7 mouse cellular contexts compared by ENCODE assay signal in the genomic region with DNA sequence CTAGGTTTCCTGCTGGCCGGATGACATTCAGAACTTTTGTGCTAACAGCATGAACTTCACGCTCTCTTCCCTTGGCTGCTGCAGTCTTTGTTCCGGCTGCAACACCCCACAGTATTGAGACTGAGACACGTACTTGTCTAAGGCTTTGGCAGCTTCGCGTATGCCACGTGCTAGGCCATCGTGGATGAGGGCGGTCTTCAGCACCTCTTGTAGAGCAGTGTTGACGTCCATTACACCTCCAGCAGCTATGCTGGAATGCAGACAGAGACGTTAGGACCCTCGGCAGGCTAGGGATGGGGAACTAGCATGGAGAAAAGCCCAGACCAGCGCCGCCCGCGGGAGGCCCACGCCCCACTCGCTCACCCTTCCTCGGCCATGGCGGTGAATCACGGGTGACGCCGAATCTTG. TPM values are rescaled to one million over a fixed set of nuclear protein-coding genes. Genes with fewer than 3 reads are reported as not detected.
A peak's percentile ranks its signal among the peaks of the same experiment; 100 is the strongest.
DNase-seq lines count a peak whose midpoint lies in the region; ATAC-seq and TF ChIP-seq lines count a peak whose summit lies in the region.
"Not testable (repeated sequence)": the region's sequence is repeated elsewhere in the genome, so short reads cannot be mapped to it uniquely, and the experiment has no call there.

No protein-coding gene starts in this region.

- peaks cover 11% of the 10 kb centered on the region for H3K36me3 ChIP-seq in forebrain, embryonic 11.5 days (ENCODE audit: control insufficient read depth, insufficient read depth, low read length)
- peaks cover 36% of the 10 kb centered on the region for H3K36me3 ChIP-seq in heart, embryonic 14.5 days (ENCODE audit: control insufficient read depth, insufficient read depth, low read length)
- H3K36me3 ChIP-seq in intestine, embryonic 16.5 days (ENCODE audit: control insufficient read depth, insufficient read depth, low read length): peaks cover 16% of the 10 kb centered on the region; the same call in 1 of the 2 replicates
- H3K36me3 ChIP-seq in limb, embryonic 14.5 days (ENCODE audit: control insufficient read depth, insufficient read depth, low read length): peaks cover 41% of the 10 kb centered on the region
- H3K36me3 ChIP-seq in macrophage (ENCODE audit: inconsistent target): peaks cover 21% of the 10 kb centered on the region; the same call in 1 of the 2 replicates
- H3K36me3 ChIP-seq in neural tube, embryonic 15.5 days: peaks cover 22% of the 10 kb centered on the region

- TF ChIP-seq CTCF in bone marrow, adult 2 months (IDR thresholded peaks at IDR 0.05; ENCODE audit: control insufficient read depth, insufficient read depth, low read length): not testable (repeated sequence)

- H3K4me2 ChIP-seq in forebrain, embryonic 11.5 days (ENCODE audit: low read depth, low read length, severe bottlenecking): peak overlapping the region; percentile 89
- H3K4me2 ChIP-seq in heart, embryonic 14.5 days (ENCODE audit: low read length): peak overlapping the region; percentile 79
- H3K4me2 ChIP-seq in intestine, embryonic 16.5 days (ENCODE audit: low read depth, low read length): peak overlapping the region; percentile 68
- peak overlapping the region; percentile 93 for H3K4me2 ChIP-seq in limb, embryonic 14.5 days (replicated peaks; ENCODE audit: low read depth, low read length, severe bottlenecking)
- peak overlapping the region; percentile 83 for H3K4me2 ChIP-seq in neural tube, embryonic 15.5 days

- TF ChIP-seq POLR2A in bone marrow, adult 2 months (IDR thresholded peaks at IDR 0.05; ENCODE audit: borderline replicate concordance, control insufficient read depth, low read depth, low read length); limb, embryonic 14.5 days (IDR thresholded peaks at IDR 0.05; ENCODE audit: borderline replicate concordance, extremely low read depth, insufficient read depth, insufficient read length): not testable (repeated sequence)

- peak overlapping the region; percentile 91 for H3K9ac ChIP-seq in forebrain, embryonic 11.5 days (ENCODE audit: low read length)
- H3K9ac ChIP-seq in heart, embryonic 14.5 days (ENCODE audit: low read length): peak overlapping the region; percentile 96
- H3K9ac ChIP-seq in intestine, embryonic 16.5 days (ENCODE audit: low read depth, low read length): peak overlapping the region; percentile 92
- H3K9ac ChIP-seq in limb, embryonic 14.5 days (ENCODE audit: low read depth, low read length, severe bottlenecking): peak overlapping the region; percentile 94
- H3K9ac ChIP-seq in neural tube, embryonic 15.5 days (replicated peaks): peak overlapping the region; percentile 93

- H3K79me2 ChIP-seq in macrophage (ENCODE audit: inconsistent target): peaks cover 21% of the 10 kb centered on the region

- not testable (repeated sequence) for H3K4me1 ChIP-seq in bone marrow, adult 2 months (ENCODE audit: control insufficient read depth, insufficient read depth, low read length); forebrain, embryonic 11.5 days (replicated peaks; ENCODE audit: control insufficient read depth, insufficient read depth, low read length); intestine, embryonic 16.5 days (ENCODE audit: control insufficient read depth, insufficient read depth, low read length)
- peaks cover 3 to 19% of the 10 kb centered on the region in 2 experiments for H3K4me1 ChIP-seq in heart, embryonic 14.5 days (ENCODE audit: control insufficient read depth in 2 of 2, insufficient read depth in 2 of 2, low read length in 2 of 2)
- H3K4me1 ChIP-seq in limb, embryonic 14.5 days (ENCODE audit: control insufficient read depth, insufficient read depth, low read length): peaks cover 16% of the 10 kb centered on the region; the same call in 1 of the 2 replicates
- H3K4me1 ChIP-seq in neural tube, embryonic 15.5 days: peaks cover 33% of the 10 kb centered on the region

- DNase-seq in forebrain, embryonic 11.5 days (ENCODE audit: low spot score); limb, embryonic 14.5 days (ENCODE audit: low spot score): not testable (repeated sequence)

- peak overlapping the region; percentile 27 for H3K27ac ChIP-seq in bone marrow, adult 2 months (ENCODE audit: control insufficient read depth, insufficient read depth, low read depth, low read length, poor library complexity)
- 0 out of 2 replicates have a peak overlapping the region, but pooled peaks have one; percentile 41 for H3K27ac ChIP-seq in forebrain, embryonic 11.5 days (ENCODE audit: low read depth, low read length)
- H3K27ac ChIP-seq in heart, embryonic 14.5 days (replicated peaks in 1 of 2; ENCODE audit: control insufficient read depth in 1 of 2, insufficient read depth in 1 of 2, low read depth in 2 of 2, low read length in 2 of 2): peak overlapping the region; percentile 56 to 61
- H3K27ac ChIP-seq in intestine, embryonic 16.5 days (ENCODE audit: low read length): peak overlapping the region; percentile 71
- peak overlapping the region; percentile 68; the same call in 1 of the 2 replicates for H3K27ac ChIP-seq in limb, embryonic 14.5 days (replicated peaks; ENCODE audit: low read depth, low read length)
- H3K27ac ChIP-seq in macrophage: peak overlapping the region; percentile 68
- peak overlapping the region; percentile 60; the same call in 1 of the 2 replicates for H3K27ac ChIP-seq in neural tube, embryonic 15.5 days (replicated peaks)

- ATAC-seq in forebrain, embryonic 11.5 days (replicated peaks; ENCODE audit: low FRiP score): not testable (repeated sequence)
- peak; percentile 7; the same call in 1 of the 2 replicates for ATAC-seq in heart, embryonic 14.5 days (ENCODE audit: insufficient number of reproducible peaks, insufficient read depth, low FRiP score, low read depth)
- ATAC-seq in intestine, embryonic 16.5 days: peak; percentile 43
- ATAC-seq in limb, embryonic 14.5 days (ENCODE audit: low FRiP score, low read depth): peak; percentile 14
- peak; percentile 62 for ATAC-seq in neural tube, embryonic 15.5 days (ENCODE audit: low FRiP score)

- H3K9me3 ChIP-seq in forebrain, embryonic 11.5 days (ENCODE audit: control insufficient read depth, low read length); heart, embryonic 14.5 days (ENCODE audit: control insufficient read depth, low read length); intestine, embryonic 16.5 days (ENCODE audit: control insufficient read depth, low read length); limb, embryonic 14.5 days (ENCODE audit: control insufficient read depth, low read length); neural tube, embryonic 15.5 days (replicated peaks): not testable (repeated sequence)

- not testable (repeated sequence) for H3K27me3 ChIP-seq in forebrain, embryonic 11.5 days (ENCODE audit: control insufficient read depth, insufficient read depth, low read length); heart, embryonic 14.5 days (ENCODE audit: control insufficient read depth, insufficient read depth, low read length); intestine, embryonic 16.5 days (replicated peaks; ENCODE audit: control insufficient read depth, insufficient read depth, low read length); limb, embryonic 14.5 days (ENCODE audit: control insufficient read depth, insufficient read depth, low read length); neural tube, embryonic 15.5 days (replicated peaks)

- H3K4me3 ChIP-seq in bone marrow, adult 2 months (replicated peaks; ENCODE audit: control insufficient read depth, low read depth, low read length): peak overlapping the region; percentile 85
- peak overlapping the region; percentile 85 for H3K4me3 ChIP-seq in forebrain, embryonic 11.5 days (ENCODE audit: low read depth, low read length)
- H3K4me3 ChIP-seq in heart, embryonic 14.5 days (ENCODE audit: control insufficient read depth in 1 of 2, insufficient read depth in 1 of 2, low read depth in 1 of 2, low read length in 2 of 2): peak overlapping the region; percentile 78 to 95
- H3K4me3 ChIP-seq in intestine, embryonic 16.5 days (ENCODE audit: low read length): peak overlapping the region; percentile 85
- peak overlapping the region; percentile 88 for H3K4me3 ChIP-seq in limb, embryonic 14.5 days (replicated peaks; ENCODE audit: low read length)
- H3K4me3 ChIP-seq in macrophage (ENCODE audit: inconsistent target): peak overlapping the region; percentile 87
- peak overlapping the region; percentile 80 for H3K4me3 ChIP-seq in neural tube, embryonic 15.5 days (replicated peaks)

- WGBS in bone marrow, adult 2 months: under 1% methylated on average over 23 of the region's 23 CpGs
- under 1% methylated on average over 23 of the region's 23 CpGs for WGBS in forebrain, embryonic 11.5 days
- under 1% methylated on average over 23 of the region's 23 CpGs for WGBS in heart, embryonic 14.5 days
- 0% methylated on average over 23 of the region's 23 CpGs for WGBS in intestine, embryonic 16.5 days
- WGBS in limb, embryonic 14.5 days: under 1% methylated on average over 23 of the region's 23 CpGs
- WGBS in macrophage (ENCODE audit: missing documents): under 1% methylated on average over 23 of the region's 23 CpGs
- under 1% methylated on average over 23 of the region's 23 CpGs for WGBS in neural tube, embryonic 15.5 days

RNA-seq across cellular contexts. Expression of a gene that starts 0.4 kb away (rescaled TPM):
- polyA plus RNA-seq in bone marrow, adult 2 months (2011; ENCODE audit: insufficient read depth, insufficient read length, low replicate concordance, missing spikeins): 508 and 643 TPM in 2 replicates
- polyA plus RNA-seq in forebrain, embryonic 11.5 days (2014; fragmentation: Nextera tagmentation; extraction: Ambion mirVana): 130 and 155 TPM in 2 replicates
- polyA plus RNA-seq in heart, embryonic 14.5 days (2014; fragmentation: Nextera tagmentation; extraction: Ambion mirVana): 113 and 122 TPM in 2 replicates
- polyA plus RNA-seq in intestine, embryonic 16.5 days (2015; fragmentation: Nextera tagmentation; extraction: Ambion mirVana): 161 and 175 TPM in 2 replicates
- 5,532 and 5,668 TPM in 2 replicates for polyA plus RNA-seq in limb, embryonic 14.5 days (2012; rRNA removed)
- polyA plus RNA-seq in limb, embryonic 14.5 days (2014; fragmentation: Nextera tagmentation; extraction: Ambion mirVana): 252 and 266 TPM in 2 replicates
- total RNA-seq in macrophage (2018; cell fraction: chromatin; rRNA removed): 100 to 1,000 TPM in 23 of 26 experiments, 10 to 100 TPM in 3; 75.3 to 366 (median 135) TPM
- 1,000 to 10,000 TPM; 1,022 to 2,773 (median 1,792) TPM for total RNA-seq in macrophage (2018; cell fraction: cytosol; rRNA removed)
- 100 to 1,000 TPM; 214 to 596 (median 294) TPM for total RNA-seq in macrophage (2018; cell fraction: nucleus; rRNA removed)
- 762 to 2,105 TPM (median 1,911 TPM) in 3 replicates for polyA plus RNA-seq in macrophage (2018)
- polyA plus RNA-seq in neural tube, embryonic 15.5 days (2015; fragmentation: Nextera tagmentation; extraction: Ambion mirVana): 96.4 and 125 TPM in 2 replicates

RNA-seq across cellular contexts. Expression of a gene that starts 10.2 kb away (rescaled TPM):
- polyA plus RNA-seq in bone marrow, adult 2 months (2011; ENCODE audit: insufficient read depth, insufficient read length, low replicate concordance, missing spikeins): 12.6 TPM in 1 of 2 replicates, not detected in the other
- polyA plus RNA-seq in forebrain, embryonic 11.5 days (2014; fragmentation: Nextera tagmentation; extraction: Ambion mirVana): 15.9 and 20.9 TPM in 2 replicates
- polyA plus RNA-seq in heart, embryonic 14.5 days (2014; fragmentation: Nextera tagmentation; extraction: Ambion mirVana): 9.3 and 11.4 TPM in 2 replicates
- polyA plus RNA-seq in intestine, embryonic 16.5 days (2015; fragmentation: Nextera tagmentation; extraction: Ambion mirVana): 21.2 and 21.4 TPM in 2 replicates
- polyA plus RNA-seq in limb, embryonic 14.5 days (2012; rRNA removed): 23.8 and 27.8 TPM in 2 replicates
- 16.1 and 22.4 TPM in 2 replicates for polyA plus RNA-seq in limb, embryonic 14.5 days (2014; fragmentation: Nextera tagmentation; extraction: Ambion mirVana)
- total RNA-seq in macrophage (2018; cell fraction: chromatin; rRNA removed): 1 to 10 TPM in 14 of 26 experiments, under 1 TPM in 9, not detected in 3; 0.28 to 3.1 (median 1.2) TPM
- 1 to 10 TPM in 10 of 26 experiments, under 1 TPM in 16; 0.15 to 1.7 (median 0.69) TPM for total RNA-seq in macrophage (2018; cell fraction: cytosol; rRNA removed)
- total RNA-seq in macrophage (2018; cell fraction: nucleus; rRNA removed): 1 to 10 TPM in 15 of 26 experiments, under 1 TPM in 9, not detected in 2; 0.17 to 6.0 (median 1.2) TPM
- 1.3 to 1.5 TPM (median 1.4 TPM) in 3 replicates for polyA plus RNA-seq in macrophage (2018)
- polyA plus RNA-seq in neural tube, embryonic 15.5 days (2015; fragmentation: Nextera tagmentation; extraction: Ambion mirVana): 18.1 and 21.1 TPM in 2 replicates
